Mouse (Mus musculus): ENCODE data around the gene Irf8. TPM values are rescaled to one million over a fixed set of nuclear protein-coding genes. Genes with fewer than 3 reads are reported as not detected.

The Irf8 gene
- 14.6 and 17.5 TPM in 2 replicates for total RNA-seq (2015; ENCODE audit: low replicate concordance)
- total RNA-seq (2017; ENCODE audit: low replicate concordance): 21.6 and 24.6 TPM in 2 replicates

GRCm38 (mm10) chr8:120735770-120736481 lies at the start of gene Irf8:
Gene Irf8 (plus strand): TSS chr8:120736358.
- no peak for ATAC-seq (replicated peaks; ENCODE audit: low FRiP score, poor library complexity, severe bottlenecking)

GRCm38 (mm10) chr8:120686576-120686975 lies 49.6 kb upstream of the Irf8 start:
- ATAC-seq (replicated peaks; ENCODE audit: low FRiP score, poor library complexity, severe bottlenecking): no peak

- ATAC-seq (replicated peaks; ENCODE audit: low FRiP score, poor library complexity, severe bottlenecking): no peak
Measured at GRCm38 (mm10) chr8:120687786-120688185, 48.4 kb upstream of the Irf8 start.

- ATAC-seq (replicated peaks; ENCODE audit: low FRiP score, poor library complexity, severe bottlenecking): no peak
Measured at GRCm38 (mm10) chr8:120688511-120688910, 47.6 kb upstream of the Irf8 start.

GRCm38 (mm10) chr8:120692934-120693333 lies 43.2 kb upstream of the Irf8 start:
- no peak for ATAC-seq (replicated peaks; ENCODE audit: low FRiP score, poor library complexity, severe bottlenecking)

GRCm38 (mm10) chr8:120693861-120694493 lies 42.2 kb upstream of the Irf8 start:
- no peak for ATAC-seq (replicated peaks; ENCODE audit: low FRiP score, poor library complexity, severe bottlenecking)

- no peak for ATAC-seq (replicated peaks; ENCODE audit: low FRiP score, poor library complexity, severe bottlenecking)
Measured at GRCm38 (mm10) chr8:120696401-120697153, 39.6 kb upstream of the Irf8 start.

GRCm38 (mm10) chr8:120697154-120697978 lies 38.8 kb upstream of the Irf8 start:
- ATAC-seq (replicated peaks; ENCODE audit: low FRiP score, poor library complexity, severe bottlenecking): 0 out of 2 replicates have a peak, but pooled peaks have one; percentile 14

GRCm38 (mm10) chr8:120697979-120698272 lies 38.2 kb upstream of the Irf8 start:
- ATAC-seq (replicated peaks; ENCODE audit: low FRiP score, poor library complexity, severe bottlenecking): 0 out of 2 replicates have a peak, but pooled peaks have one; percentile 49

- no peak for ATAC-seq (replicated peaks; ENCODE audit: low FRiP score, poor library complexity, severe bottlenecking)
Measured at GRCm38 (mm10) chr8:120698426-120698825, 37.7 kb upstream of the Irf8 start.

GRCm38 (mm10) chr8:120699079-120699478 lies 37.1 kb upstream of the Irf8 start:
- no peak for ATAC-seq (replicated peaks; ENCODE audit: low FRiP score, poor library complexity, severe bottlenecking)

GRCm38 (mm10) chr8:120699565-120699964 lies 36.6 kb upstream of the Irf8 start:
- no peak for ATAC-seq (replicated peaks; ENCODE audit: low FRiP score, poor library complexity, severe bottlenecking)

- ATAC-seq (replicated peaks; ENCODE audit: low FRiP score, poor library complexity, severe bottlenecking): no peak
Measured at GRCm38 (mm10) chr8:120700053-120700452, 36.1 kb upstream of the Irf8 start.

GRCm38 (mm10) chr8:120701758-120702465 lies 34.2 kb upstream of the Irf8 start:
- no peak for ATAC-seq (replicated peaks; ENCODE audit: low FRiP score, poor library complexity, severe bottlenecking)

GRCm38 (mm10) chr8:120704203-120704602 lies 32.0 kb upstream of the Irf8 start:
- no peak for ATAC-seq (replicated peaks; ENCODE audit: low FRiP score, poor library complexity, severe bottlenecking)

GRCm38 (mm10) chr8:120705163-120705562 lies 31.0 kb upstream of the Irf8 start:
- ATAC-seq (replicated peaks; ENCODE audit: low FRiP score, poor library complexity, severe bottlenecking): no peak

GRCm38 (mm10) chr8:120706193-120706592 lies 30.0 kb upstream of the Irf8 start:
- ATAC-seq (replicated peaks; ENCODE audit: low FRiP score, poor library complexity, severe bottlenecking): no peak

GRCm38 (mm10) chr8:120709176-120709575 lies 27.0 kb upstream of the Irf8 start:
- ATAC-seq (replicated peaks; ENCODE audit: low FRiP score, poor library complexity, severe bottlenecking): no peak

- no peak for ATAC-seq (replicated peaks; ENCODE audit: low FRiP score, poor library complexity, severe bottlenecking)
Measured at GRCm38 (mm10) chr8:120715200-120715599, 21.0 kb upstream of the Irf8 start.
